Mouse (Mus musculus) stomach, embryonic 16.5 days (tissue): ENCODE measurements around the gene Pafah1b2. TPM values are rescaled to one million over a fixed set of nuclear protein-coding genes. Genes with fewer than 3 reads are reported as not detected.

Experiments
- ATAC-seq: fragments of 200-750 bp; cut with Nextera tagmentation; 2 replicates; pipeline ENCODE4 v1.8.0; 2017; ENCODE audit warnings: moderate number of reproducible peaks, moderate TSS enrichment; ENCODE audit not compliant: insufficient read depth, low FRiP score
- H3K27ac ChIP-seq: fragments of 300-500 bp; sonication (generic); 2 replicates; pipeline ENCODE4 v1.5.1; 2014; ENCODE audit warnings: low read length
- H3K27me3 ChIP-seq: fragments of 300-500 bp; sonication (generic); 2 replicates; pipeline ENCODE4 v1.6.1; 2014; ENCODE audit warnings: low read length, control low read depth, mixed read lengths; ENCODE audit not compliant: control insufficient read depth, insufficient read depth
- H3K36me3 ChIP-seq: fragments of 300-500 bp; sonication (generic); 2 replicates; pipeline ENCODE4 v1.6.1; 2014; ENCODE audit warnings: low read length; ENCODE audit not compliant: control insufficient read depth, insufficient read depth
- H3K4me1 ChIP-seq: fragments of 300-500 bp; sonication (generic); 2 replicates; pipeline ENCODE4 v1.6.1; 2014; ENCODE audit warnings: low read length, control low read depth, mixed read lengths; ENCODE audit not compliant: control insufficient read depth, insufficient read depth
- H3K4me2 ChIP-seq: fragments of 300-500 bp; sonication (generic); 2 replicates; pipeline ENCODE4 v1.6.1; 2014; ENCODE audit warnings: low read depth, low read length, mixed read lengths
- H3K4me3 ChIP-seq: fragments of 300-500 bp; sonication (generic); replicated peaks from 2 replicates; pipeline ENCODE4 v1.5.1; 2014; ENCODE audit warnings: mild to moderate bottlenecking, low read length
- H3K9ac ChIP-seq: fragments of 300-500 bp; sonication (generic); 2 replicates; pipeline ENCODE4 v1.6.1; 2014; ENCODE audit warnings: low read length
- H3K9me3 ChIP-seq: fragments of 300-500 bp; sonication (generic); replicated peaks from 2 replicates; pipeline ENCODE4 v1.6.1; 2016; ENCODE audit warnings: low read length, control low read depth; ENCODE audit not compliant: control insufficient read depth
- WGBS: fragments of 180-500 bp; shearing (Covaris S2); extraction: QIAGEN DNeasy Blood & Tissue Kit; methylation state at CpG from one replicate; pipeline ENCODE4 v1.1.7; 2014; 5-methylcytosine and 5-hydroxymethylcytosine counted together
- polyA plus RNA-seq: library from polyadenylated mRNA; unstranded; fragments of >200 nt; fragmentation: Nextera tagmentation; extraction: Ambion mirVana; gene quantifications from 2 replicates; pipeline ENCODE4 v1.2.1, GENCODE M21; 2015

Gene Pafah1b2
- polyA plus RNA-seq, 1 experiment from 2014 or later = 152 TPM

- peak overlapping the region; percentile 85 for H3K4me2 ChIP-seq
- peaks cover 39% of the 10 kb centered on the region for H3K4me1 ChIP-seq
- H3K9me3 ChIP-seq = no peaks in the 10 kb centered on the region
- peak overlapping the region; percentile 46 for H3K27ac ChIP-seq
- whole genome bisulfite sequencing = 16% methylated on average over 9 of the region's 9 CpGs
- H3K27me3 ChIP-seq = no peaks in the 10 kb centered on the region
- H3K9ac ChIP-seq = peak overlapping the region; percentile 42; the same call in 1 of the 2 replicates
- peak overlapping the region; percentile 23; the same call in 1 of the 2 replicates for H3K4me3 ChIP-seq
- H3K36me3 ChIP-seq = 0 out of 2 replicates have a peak, but pooled peaks cover under 1% of the 10 kb centered on the region
- no peak for ATAC-seq
These were observed 3.3 kb upstream of the Pafah1b2 start for GRCm38 (mm10) chr9:46015831-46016230.

DNA sequence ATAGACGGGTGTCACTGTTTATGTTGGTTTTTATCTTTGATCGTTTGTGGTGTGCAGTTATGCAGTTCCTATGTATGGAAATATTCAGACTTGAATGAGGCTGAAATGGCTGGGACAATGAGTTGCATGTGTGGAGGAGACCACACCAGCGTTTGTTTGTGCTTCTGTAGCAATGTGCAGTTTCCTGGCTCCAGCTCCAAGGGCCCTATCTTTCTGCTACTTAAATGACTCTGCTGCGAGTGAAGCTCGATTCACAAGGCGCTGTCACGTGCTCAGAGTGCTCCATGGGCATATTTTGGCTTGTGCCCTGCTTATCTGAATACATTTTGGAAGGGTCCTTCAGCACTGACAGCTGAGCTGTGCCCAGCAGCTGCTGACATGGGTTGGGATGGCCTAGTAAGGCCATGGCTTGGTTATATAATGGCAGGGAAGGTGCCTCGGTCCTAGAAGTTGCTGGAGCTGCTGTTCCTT is 2.6 kb upstream of the Pafah1b2 start:
- WGBS = 20% methylated on average over 8 of the region's 8 CpGs
- H3K9me3 ChIP-seq = no peaks in the 10 kb centered on the region
- H3K4me2 ChIP-seq = peak overlapping the region; percentile 85
- H3K4me1 ChIP-seq = peaks cover 40% of the 10 kb centered on the region
- peak overlapping the region; percentile 13 for H3K4me3 ChIP-seq
- no peak for ATAC-seq
- no peaks in the 10 kb centered on the region for H3K27me3 ChIP-seq
- H3K36me3 ChIP-seq = no peaks in the 10 kb centered on the region
- peak overlapping the region; percentile 80 for H3K27ac ChIP-seq
- 0 out of 2 replicates have a peak overlapping the region, but pooled peaks have one; percentile 27 for H3K9ac ChIP-seq

DNA sequence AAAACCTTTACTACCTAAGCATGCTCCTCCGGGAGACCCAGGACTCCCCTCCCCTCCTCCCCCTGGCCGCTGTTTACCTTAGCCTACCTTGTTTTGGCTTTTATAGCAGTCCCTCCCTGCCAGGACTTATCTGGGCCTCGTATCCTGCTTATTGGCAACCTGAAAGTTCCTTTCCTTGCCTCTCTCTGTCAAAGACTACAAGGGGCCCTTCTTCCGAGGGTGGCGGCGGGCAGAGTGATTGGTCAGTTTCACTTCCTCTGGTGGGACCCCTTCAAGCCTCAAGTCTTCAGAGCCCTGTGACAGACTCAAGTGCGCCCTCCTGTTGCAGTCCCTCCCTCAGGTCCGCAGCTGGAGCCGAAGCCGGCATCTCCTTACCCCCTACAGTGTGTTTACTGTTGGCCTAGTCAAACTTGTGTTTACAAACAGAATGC is 1.8 kb upstream of the Pafah1b2 start:
- 4% methylated on average over 10 of the region's 10 CpGs for WGBS
- Histone ChIP-seq H3K27ac (peak overlapping the region; percentile 74), H3K4me3 (peak overlapping the region; percentile 97), H3K9me3 (no peaks in the 10 kb centered on the region), H3K27me3 (no peaks in the 10 kb centered on the region), H3K4me1 (peaks cover 41% of the 10 kb centered on the region), H3K36me3 (no peaks in the 10 kb centered on the region), H3K4me2 (peak overlapping the region; percentile 85), H3K9ac (peak overlapping the region; percentile 57)
- ATAC-seq = no peak

GRCm38 (mm10) chr9:46013616-46014015 is 1.1 kb upstream of the Pafah1b2 start:
- H3K36me3 ChIP-seq = no peaks in the 10 kb centered on the region
- H3K27me3 ChIP-seq = no peaks in the 10 kb centered on the region
- WGBS = 2% methylated on average over 5 of the region's 5 CpGs
- no peaks in the 10 kb centered on the region for H3K9me3 ChIP-seq
- H3K4me3 ChIP-seq = peak overlapping the region; percentile 97
- no peak for ATAC-seq
- H3K4me1 ChIP-seq = peaks cover 41% of the 10 kb centered on the region
- peak overlapping the region; percentile 93 for H3K27ac ChIP-seq
- H3K9ac ChIP-seq = peak overlapping the region; percentile 98
- peak overlapping the region; percentile 85 for H3K4me2 ChIP-seq

DNA sequence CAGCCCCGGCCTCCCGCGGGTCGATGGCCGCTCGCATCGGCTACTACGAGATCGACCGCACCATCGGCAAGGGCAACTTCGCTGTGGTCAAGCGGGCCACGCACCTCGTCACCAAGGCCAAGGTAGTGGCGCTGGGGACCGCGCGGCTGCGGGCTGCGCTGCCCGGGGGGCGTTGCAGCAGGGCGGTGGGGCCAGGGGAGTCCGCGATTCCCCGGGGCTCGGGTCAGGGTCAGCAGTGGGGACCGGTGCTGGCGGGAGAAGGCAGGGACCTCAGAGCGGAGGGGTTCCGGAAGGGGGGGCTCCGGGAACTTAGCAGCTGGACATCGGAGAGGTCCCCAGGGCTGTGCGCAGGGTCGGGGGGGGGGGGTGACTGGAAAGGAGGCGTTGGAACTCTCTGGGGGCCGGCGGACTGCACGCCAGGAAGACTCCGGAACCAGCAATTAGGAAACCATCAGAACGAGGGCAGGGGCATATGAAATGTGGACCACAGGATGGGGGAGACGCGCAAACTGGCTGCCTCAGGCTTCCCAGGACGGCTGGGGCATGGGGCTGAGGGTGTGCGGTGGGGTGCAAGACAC is 608 bp upstream of the Pafah1b2 start:
- no peaks in the 10 kb centered on the region for H3K9me3 ChIP-seq
- peak overlapping the region; percentile 93 for H3K27ac ChIP-seq
- no peaks in the 10 kb centered on the region for H3K27me3 ChIP-seq
- under 1% methylated on average over 44 of the region's 46 CpGs for WGBS
- peak; percentile 4 for ATAC-seq
- H3K9ac ChIP-seq = peak overlapping the region; percentile 98
- H3K4me1 ChIP-seq = peaks cover 41% of the 10 kb centered on the region
- H3K4me2 ChIP-seq = peak overlapping the region; percentile 85
- H3K36me3 ChIP-seq = no peaks in the 10 kb centered on the region
- H3K4me3 ChIP-seq = peak overlapping the region; percentile 97

DNA sequence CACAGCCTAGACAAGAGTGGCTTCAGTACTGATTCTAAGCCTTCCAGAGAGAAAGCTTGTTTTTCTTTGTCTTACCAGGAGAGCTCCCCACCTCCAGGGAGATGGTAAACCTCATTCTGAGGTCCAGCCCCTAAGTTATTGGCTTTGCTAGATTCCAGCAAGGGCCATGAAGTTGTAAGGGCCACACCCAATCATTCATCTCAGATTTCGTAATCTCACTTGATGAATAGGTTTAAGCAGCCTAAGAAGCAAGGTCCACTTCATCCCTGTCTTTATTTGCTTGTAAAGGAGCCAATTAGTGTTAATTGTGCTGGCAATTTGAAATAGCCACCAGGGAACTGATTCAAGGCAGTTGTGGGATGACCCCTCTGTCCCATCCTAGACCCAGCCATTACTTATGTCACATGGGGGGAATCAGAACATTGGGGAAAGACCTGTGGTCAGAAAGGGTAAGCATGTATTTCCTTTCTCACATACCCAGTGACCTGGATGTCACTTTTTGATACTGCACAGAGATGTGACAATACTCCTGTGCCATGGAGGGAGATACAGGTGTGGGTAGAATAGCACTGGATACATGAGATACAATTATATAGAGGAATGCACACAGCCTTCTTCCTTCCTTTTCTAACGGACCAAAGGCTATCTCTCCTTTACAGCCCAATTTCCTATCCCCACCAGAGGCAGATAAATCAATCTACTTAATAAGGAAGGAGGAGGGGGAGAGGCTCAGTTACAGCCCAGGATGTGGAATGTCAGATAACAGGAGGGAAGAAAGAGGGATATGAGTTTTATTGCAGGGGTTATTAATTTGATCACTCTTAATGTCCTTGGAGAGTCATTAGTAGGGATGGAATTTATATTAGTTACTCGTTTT is 1.2 kb downstream of the Pafah1b2 start:
- H3K27me3 ChIP-seq = no peaks in the 10 kb centered on the region
- H3K9me3 ChIP-seq = no peaks in the 10 kb centered on the region
- WGBS = 42% methylated on average over 3 of the region's 3 CpGs
- H3K36me3 ChIP-seq = no peaks in the 10 kb centered on the region
- H3K4me2 ChIP-seq = peak overlapping the region; percentile 61
- no peak overlapping the region for H3K9ac ChIP-seq
- no peak overlapping the region for H3K4me3 ChIP-seq
- peaks cover 37% of the 10 kb centered on the region for H3K4me1 ChIP-seq
- ATAC-seq = no peak
- H3K27ac ChIP-seq = no peak overlapping the region

GRCm38 (mm10) chr9:46009669-46009983 is 2.9 kb downstream of the Pafah1b2 start:
- ATAC-seq = no peak
- Histone ChIP-seq H3K9ac (no peak overlapping the region), H3K4me1 (peaks cover 23% of the 10 kb centered on the region), H3K27ac (no peak overlapping the region), H3K4me2 (no peak overlapping the region), H3K9me3 (no peaks in the 10 kb centered on the region), H3K27me3 (no peaks in the 10 kb centered on the region), H3K4me3 (no peak overlapping the region), H3K36me3 (no peaks in the 10 kb centered on the region)
- WGBS = 68% methylated on average over 1 of the region's 1 CpGs

DNA sequence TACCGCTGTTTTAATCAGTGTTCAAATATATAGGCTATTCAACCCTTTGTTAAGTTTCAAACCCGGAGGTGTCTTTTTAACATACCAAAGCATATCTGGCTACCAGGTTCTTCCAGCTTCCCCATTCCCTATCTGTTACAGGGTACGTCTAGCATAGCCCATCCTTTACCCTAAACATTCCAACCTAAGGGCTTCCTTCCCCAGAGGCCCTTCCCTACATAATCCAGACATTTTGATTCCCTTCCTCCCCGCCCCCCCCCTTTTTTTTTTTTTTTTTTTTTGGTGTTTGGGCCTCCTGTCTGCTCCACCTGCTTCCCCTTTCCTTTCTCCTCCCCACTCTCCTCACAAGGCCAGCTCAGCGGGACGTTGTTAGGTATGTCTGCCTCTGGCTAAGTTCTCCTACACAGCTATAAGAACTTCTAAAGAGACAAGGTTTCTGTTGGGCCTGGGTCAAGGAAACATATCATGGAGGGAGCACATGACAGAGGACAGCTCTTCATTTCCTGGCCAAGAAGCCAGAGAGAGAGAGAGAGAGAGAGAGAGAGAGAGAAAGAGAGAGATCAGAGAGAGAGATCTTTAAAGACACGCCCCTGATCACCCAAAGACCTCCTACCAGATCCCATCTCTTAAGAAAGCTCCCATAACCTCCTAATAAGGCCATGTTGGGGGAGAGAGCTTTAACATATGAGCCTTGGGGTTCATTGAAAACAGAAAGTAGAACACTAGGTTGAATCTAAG is 3.4 kb downstream of the Pafah1b2 start:
- no peaks in the 10 kb centered on the region for H3K36me3 ChIP-seq
- H3K9ac ChIP-seq = no peak overlapping the region
- H3K9me3 ChIP-seq = no peaks in the 10 kb centered on the region
- no peak overlapping the region for H3K4me2 ChIP-seq
- ATAC-seq = no peak
- H3K27ac ChIP-seq = no peak overlapping the region
- 67% methylated on average over 7 of the region's 7 CpGs for WGBS
- H3K4me1 ChIP-seq = peaks cover 19% of the 10 kb centered on the region
- no peaks in the 10 kb centered on the region for H3K27me3 ChIP-seq
- H3K4me3 ChIP-seq = no peak overlapping the region
